Mouse (Mus musculus) C2C12 (cell line): ENCODE results near the gene Setd5. TPM values are rescaled to one million over a fixed set of nuclear protein-coding genes. Genes with fewer than 3 reads are reported as not detected.
A peak's percentile ranks its signal among the peaks of the same experiment; 100 is the strongest.

Experiments used
- H3K27me3 ChIP-seq: one replicate; pipeline ENCODE4 v1.6.1; 2011; ENCODE audit not compliant: control insufficient read depth, insufficient read depth, insufficient read length
- H3K36me3 ChIP-seq: one replicate; pipeline ENCODE4 v1.6.1; 2011; ENCODE audit not compliant: control insufficient read depth, insufficient read depth
- H3K4me3 ChIP-seq: one replicate; pipeline ENCODE4 v1.5.1; 2011; ENCODE audit warnings: mild to moderate bottlenecking, control low read depth; ENCODE audit not compliant: poor library complexity, insufficient read depth, severe bottlenecking
- H3K79me2 ChIP-seq: one replicate; pipeline ENCODE4 v1.6.1; 2011; ENCODE audit not compliant: control insufficient read depth, insufficient read depth
- H3K79me3 ChIP-seq: one replicate; pipeline ENCODE4 v1.6.1; 2011; ENCODE audit warnings: low read depth, control low read depth
- H3ac ChIP-seq: one replicate; pipeline ENCODE3; 2011; ENCODE audit warnings: low read depth; ENCODE audit not compliant: control insufficient read depth, insufficient read length
- CEBPB ChIP-seq: IDR thresholded peaks from one replicate; pipeline ENCODE4 v1.6.1; 2011; ENCODE audit warnings: low read depth, mild to moderate bottlenecking, control low read depth, moderate library complexity
- CTCF ChIP-seq: IDR thresholded peaks from one replicate; pipeline ENCODE4 v1.5.1; 2011; ENCODE audit not compliant: control insufficient read depth, insufficient read depth, insufficient read length
- FOSL1 ChIP-seq: IDR thresholded peaks from one replicate; pipeline ENCODE4 v1.8.0; 2011; ENCODE audit warnings: mild to moderate bottlenecking, low read length; ENCODE audit not compliant: poor library complexity, insufficient read depth, severe bottlenecking
- MAX ChIP-seq: IDR thresholded peaks from one replicate; pipeline ENCODE4 v1.6.1; 2011; ENCODE audit warnings: mild to moderate bottlenecking, control low read depth
- MYOD1 ChIP-seq: IDR thresholded peaks from one replicate; pipeline ENCODE4 v1.6.1; 2011; ENCODE audit warnings: low read depth; ENCODE audit not compliant: control insufficient read depth, insufficient read length
- MYOG ChIP-seq: IDR thresholded peaks from one replicate; pipeline ENCODE4 v1.6.1; 2011; ENCODE audit not compliant: control insufficient read depth, insufficient read length; ENCODE audit errors: extremely low read depth
- USF1 ChIP-seq: IDR thresholded peaks from one replicate; pipeline ENCODE4 v1.6.1; 2011; ENCODE audit warnings: low read depth, mild to moderate bottlenecking, control low read depth, moderate library complexity
- polyA plus RNA-seq: library from polyadenylated mRNA; unstranded; fragments of >200 nt; fragmentation: generic; extraction: Trizol; gene quantifications from one replicate; pipeline ENCODE4 v1.2.1, GENCODE M21; 2012; ENCODE audit warnings: missing spikeins

The Setd5 gene
- polyA plus RNA-seq, 1 experiment: 17.0 TPM

DNA sequence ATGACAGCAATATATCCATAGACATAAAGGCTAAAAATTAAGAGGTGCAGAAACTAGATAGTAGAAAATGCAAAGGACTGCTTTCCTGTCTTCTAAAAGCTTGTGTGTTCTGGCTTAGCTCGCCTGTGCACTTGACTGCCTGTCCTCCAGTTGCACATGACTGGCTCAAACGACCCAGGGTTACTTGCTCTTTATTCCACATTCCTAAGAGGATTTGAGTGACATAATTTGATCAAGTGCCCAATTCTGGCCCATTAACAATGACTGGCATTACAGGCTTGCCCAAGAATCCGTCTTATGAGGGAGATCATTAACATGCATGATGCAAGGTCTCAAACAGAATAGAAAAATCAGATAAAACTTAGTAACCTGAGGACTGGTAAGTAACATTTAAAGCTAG lies 14.9 kb upstream of the Setd5 start:
- TF ChIP-seq MYOD1 (no peak), MYOG (no peak), CEBPB (no peak), FOSL1 (no peak), USF1 (no peak), CTCF (no peak)

DNA sequence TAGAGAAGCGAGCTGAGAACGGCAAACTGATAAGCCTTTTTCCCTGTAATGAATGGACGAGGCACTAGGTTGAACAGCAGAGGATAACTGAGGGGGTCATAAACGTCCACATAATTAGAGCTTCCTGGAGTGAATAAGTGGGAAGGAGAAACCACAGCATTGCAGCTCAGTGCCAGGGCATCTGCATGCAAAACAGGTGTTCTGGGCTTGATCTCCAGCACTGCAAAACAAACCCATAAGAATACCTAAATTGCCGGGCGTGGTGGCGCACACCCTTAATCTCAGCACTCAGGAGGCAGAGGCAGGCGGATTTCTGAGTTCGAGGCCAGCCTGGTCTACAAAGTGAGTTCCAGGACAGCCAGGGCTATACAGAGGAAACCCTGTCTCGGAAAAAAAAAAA lies 13.8 kb upstream of the Setd5 start:
- Histone ChIP-seq H3K79me2 (peaks cover 83% of the 10 kb centered on the region), H3K4me3 (no peak overlapping the region), H3K27me3 (no peaks in the 10 kb centered on the region), H3ac (no peak overlapping the region), H3K36me3 (peaks cover 93% of the 10 kb centered on the region), H3K79me3 (peaks cover 45% of the 10 kb centered on the region)
- TF ChIP-seq CTCF (no peak), USF1 (no peak), FOSL1 (no peak), MYOG (no peak), MAX (no peak), MYOD1 (no peak)

More for the DNA sequence above, 14.9 kb upstream of the Setd5 start:
- Histone ChIP-seq H3K4me3 (no peak overlapping the region), H3K36me3 (peaks cover 88% of the 10 kb centered on the region), H3K79me2 (peaks cover 72% of the 10 kb centered on the region), H3ac (no peak overlapping the region), H3K27me3 (no peaks in the 10 kb centered on the region), H3K79me3 (peaks cover 34% of the 10 kb centered on the region)

DNA sequence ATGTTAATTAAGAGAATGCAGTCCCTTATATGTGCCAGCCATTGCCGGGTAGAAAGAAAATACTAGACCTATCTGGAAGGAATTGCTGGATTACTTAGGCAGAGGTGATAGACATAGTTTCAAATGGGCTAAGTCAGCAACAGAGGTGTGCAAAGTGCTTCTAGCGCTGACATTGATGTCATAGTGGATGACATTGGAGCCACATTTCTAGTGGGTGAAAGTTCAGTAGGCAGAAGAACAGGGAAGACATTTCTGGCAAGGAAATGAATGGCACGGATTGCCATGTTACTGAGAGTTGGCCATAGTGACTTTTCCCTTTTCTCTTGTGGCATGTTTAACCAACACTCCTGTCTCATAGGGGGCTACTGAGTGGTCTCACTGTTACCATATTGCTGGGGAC lies 12.0 kb upstream of the Setd5 start:
- peaks cover 96% of the 10 kb centered on the region for H3K36me3 ChIP-seq
- no peak overlapping the region for H3ac ChIP-seq
- H3K27me3 ChIP-seq: no peaks in the 10 kb centered on the region
- peaks cover 90% of the 10 kb centered on the region for H3K79me2 ChIP-seq
- no peak overlapping the region for H3K4me3 ChIP-seq
- TF ChIP-seq USF1 (no peak), CTCF (no peak), MAX (no peak)
- peaks cover 60% of the 10 kb centered on the region for H3K79me3 ChIP-seq

DNA sequence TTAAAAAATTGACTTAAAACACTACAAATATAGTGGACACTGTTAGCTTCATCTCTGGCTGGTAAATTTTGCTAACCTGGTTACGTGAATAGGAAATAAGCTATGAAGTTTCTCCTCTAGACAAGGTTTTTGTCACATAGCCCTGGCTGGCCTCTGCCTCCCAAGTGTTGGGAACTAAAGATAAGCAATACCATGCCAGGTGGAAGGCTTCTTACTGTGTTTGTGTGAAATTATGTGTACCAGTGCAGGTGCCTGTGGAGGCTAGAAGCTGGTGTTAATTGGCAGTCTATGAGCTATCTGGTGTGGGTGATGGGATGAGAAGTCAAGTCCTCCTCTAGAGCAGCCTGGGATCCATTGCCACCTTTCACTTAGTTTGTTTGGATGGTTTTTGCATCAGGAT lies 8.0 kb upstream of the Setd5 start:
- Histone ChIP-seq H3K79me2 (peaks cover 100% of the 10 kb centered on the region), H3K27me3 (no peaks in the 10 kb centered on the region), H3K4me3 (no peak overlapping the region), H3K36me3 (peaks cover 86% of the 10 kb centered on the region), H3ac (no peak overlapping the region), H3K79me3 (peaks cover 84% of the 10 kb centered on the region)
- TF ChIP-seq MYOG: no peak
- no peak for TF ChIP-seq CEBPB
- no peak for TF ChIP-seq FOSL1
- no peak for TF ChIP-seq MYOD1
- no peak for TF ChIP-seq MAX
- TF ChIP-seq CTCF: no peak
- TF ChIP-seq USF1: no peak

DNA sequence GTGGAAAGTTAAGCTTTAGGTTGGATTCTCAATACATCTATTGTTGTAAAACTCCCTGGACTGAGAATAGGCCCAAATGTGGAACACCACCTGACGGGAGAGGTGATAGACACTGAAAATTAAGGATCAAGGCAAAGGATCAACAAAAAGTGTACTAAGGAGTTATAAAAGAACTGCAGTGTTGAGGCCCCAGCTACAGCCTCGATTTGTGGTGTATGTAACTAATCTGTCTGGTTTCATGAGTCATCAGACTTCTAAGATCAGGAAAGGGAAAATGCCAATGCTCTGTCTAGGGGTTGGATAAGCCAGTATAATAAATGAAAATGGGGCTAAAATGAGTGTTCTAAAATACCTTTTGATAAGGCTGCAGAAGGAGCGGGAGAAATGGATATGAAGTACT lies 1.9 kb upstream of the Setd5 start:
- H3K36me3 ChIP-seq: peaks cover 38% of the 10 kb centered on the region
- H3K27me3 ChIP-seq: no peaks in the 10 kb centered on the region
- H3K79me2 ChIP-seq: peaks cover 87% of the 10 kb centered on the region
- TF ChIP-seq CTCF: no peak
- no peak for TF ChIP-seq CEBPB
- no peak for TF ChIP-seq USF1
- TF ChIP-seq FOSL1: no peak
- no peak for TF ChIP-seq MAX
- TF ChIP-seq MYOD1: no peak
- TF ChIP-seq MYOG: no peak
- H3K79me3 ChIP-seq: peaks cover 84% of the 10 kb centered on the region
- peak overlapping the region; percentile 3 for H3ac ChIP-seq
- peak overlapping the region; percentile 74 for H3K4me3 ChIP-seq

DNA sequence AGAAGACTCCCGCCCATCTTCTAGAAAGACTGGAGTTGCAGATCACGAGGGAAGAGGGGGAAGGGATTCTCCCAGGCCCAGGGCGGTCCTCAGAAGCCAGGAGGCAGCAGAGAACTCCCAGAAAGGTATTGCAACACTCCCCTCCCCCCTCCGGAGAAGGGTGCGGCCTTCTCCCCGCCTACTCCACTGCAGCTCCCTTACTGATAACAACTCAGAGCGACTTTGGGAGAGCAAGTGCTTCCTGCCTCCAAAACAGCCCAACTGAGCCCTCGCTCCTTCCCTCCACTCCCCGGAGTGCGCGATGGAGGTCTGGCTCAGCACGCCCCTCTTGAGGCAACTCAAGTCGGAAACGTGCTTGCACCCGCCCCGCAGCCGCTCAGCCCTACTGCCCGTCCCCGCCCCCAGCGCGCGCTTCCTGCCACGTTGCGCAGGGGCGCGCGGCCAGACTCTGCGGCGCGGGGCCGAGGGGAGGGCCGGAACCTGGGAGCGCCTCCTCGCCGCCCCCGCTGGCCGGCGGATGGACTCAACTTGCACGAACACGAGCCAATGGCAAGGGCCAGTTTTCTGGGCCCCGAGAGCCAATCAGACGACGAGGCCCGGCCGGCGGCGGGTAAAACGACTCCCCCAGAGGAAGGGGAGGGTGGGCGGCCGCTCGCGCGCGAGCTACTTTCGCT lies 1.0 kb upstream of the Setd5 start:
- no peak for TF ChIP-seq MYOG
- TF ChIP-seq MAX: peak; percentile 65
- peak; percentile 22 for TF ChIP-seq USF1
- TF ChIP-seq FOSL1: no peak
- no peak for TF ChIP-seq CTCF
- no peak for TF ChIP-seq MYOD1
- TF ChIP-seq CEBPB: peak; percentile 95
- Histone ChIP-seq H3K79me3 (peaks cover 84% of the 10 kb centered on the region), H3ac (peak overlapping the region; percentile 79), H3K27me3 (no peaks in the 10 kb centered on the region), H3K4me3 (peak overlapping the region; percentile 74), H3K36me3 (peaks cover 36% of the 10 kb centered on the region), H3K79me2 (peaks cover 87% of the 10 kb centered on the region)
